Mouse (Mus musculus) heart, adult 2 months (tissue): ENCODE data around the gene Gstm6.

Experiments used
- CTCF ChIP-seq: fragments of 200-600 bp; IDR thresholded peaks from 2 replicates; pipeline ENCODE4 v1.8.1; 2022; ENCODE audit warnings: antibody characterized with exemption, mild to moderate bottlenecking, moderate library complexity
- EP300 ChIP-seq: fragments of 200-500 bp; IDR thresholded peaks from 2 replicates; pipeline ENCODE4 v1.6.1; 2011; ENCODE audit warnings: low read depth, low read length, control low read depth; ENCODE audit not compliant: insufficient read depth
- POLR2A ChIP-seq: fragments of 200-500 bp; IDR thresholded peaks from 2 replicates; pipeline ENCODE4 v1.6.1; 2011; ENCODE audit warnings: mild to moderate bottlenecking, low read depth, low read length, control low read depth; ENCODE audit not compliant: insufficient read depth

DNA sequence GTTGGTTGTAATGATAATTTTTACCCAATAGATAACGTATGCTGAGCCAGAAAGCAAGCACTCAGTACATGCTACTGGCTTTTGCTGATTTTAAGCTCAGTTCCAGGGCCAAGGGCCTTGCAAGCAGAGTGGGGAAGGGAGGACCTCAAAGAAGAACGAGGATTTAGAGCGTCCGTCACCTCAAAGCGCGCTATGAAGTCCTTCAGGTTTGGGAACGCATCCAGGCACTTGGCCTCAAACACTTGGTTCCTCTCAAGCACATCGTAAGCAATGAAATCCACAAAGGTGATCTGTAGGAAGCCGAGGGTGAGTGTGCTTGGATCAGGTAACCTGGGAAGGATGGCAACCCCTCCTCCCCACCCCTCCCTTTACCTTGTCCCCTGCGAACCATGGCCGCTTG, 14.9 kb downstream of the Gstm6 start:
- TF ChIP-seq EP300 (no peak), POLR2A (no peak), CTCF (no peak)
